Mouse (Mus musculus): ENCODE results near the gene Mocs2. TPM values are rescaled to one million over a fixed set of nuclear protein-coding genes. Genes with fewer than 3 reads are reported as not detected.

Gene Mocs2
- total RNA-seq, 4 experiments from 2014 or later: 30.3 to 48.4 (median 39.8) TPM

- DNase-seq (ENCODE audit: low spot score): no peak
Observed at GRCm38 (mm10) chr13:114854023-114854422, 36.0 kb downstream of the Mocs2 start.

- DNase-seq (ENCODE audit: low spot score): no peak
Observed at GRCm38 (mm10) chr13:114854428-114854827, 36.4 kb downstream of the Mocs2 start.

GRCm38 (mm10) chr13:114855573-114856268 is 37.7 kb downstream of the Mocs2 start:
- DNase-seq (ENCODE audit: low spot score): no peak

GRCm38 (mm10) chr13:114856269-114856627 is 38.2 kb downstream of the Mocs2 start:
- DNase-seq (ENCODE audit: low spot score): no peak

GRCm38 (mm10) chr13:114857525-114857924 is 39.5 kb downstream of the Mocs2 start:
- DNase-seq (ENCODE audit: low spot score): no peak

- DNase-seq (ENCODE audit: low spot score): no peak
Observed at GRCm38 (mm10) chr13:114874738-114875137, 56.7 kb downstream of the Mocs2 start.

- DNase-seq (ENCODE audit: low spot score): no peak
Observed at GRCm38 (mm10) chr13:114876005-114876520, 58.0 kb downstream of the Mocs2 start.

GRCm38 (mm10) chr13:114878667-114879066 is 60.6 kb downstream of the Mocs2 start:
- DNase-seq (ENCODE audit: low spot score): no peak

Other genes starting within 250 kb of the Mocs2 start
- 1 to 10 TPM in 1 of 4 experiments, under 1 TPM in 3; 0.53 to 1.1 (median 0.67) TPM for gene Itga2, start 113.9 kb downstream of the Mocs2 start, total RNA-seq (2022)